Mouse (Mus musculus) kidney, embryonic 16.5 days (tissue): ENCODE results near the gene Lyz1. TPM values are rescaled to one million over a fixed set of nuclear protein-coding genes. Genes with fewer than 3 reads are reported as not detected.

Experiments used
- polyA plus RNA-seq: library from polyadenylated mRNA; unstranded; fragments of >200 nt; fragmentation: Nextera tagmentation; extraction: Ambion mirVana; gene quantifications from 2 replicates; pipeline ENCODE4 v1.2.1, GENCODE M21; 2015

The Lyz1 gene
- polyA plus RNA-seq, 1 experiment from 2014 or later, result not detected

Other genes with a start within 250 kb of the Lyz1 start
- not detected in 2 replicates for gene Lrrc10, start 247.5 kb downstream of the Lyz1 start, polyA plus RNA-seq
- 266 and 271 TPM in 2 replicates for gene Cct2, start 229.1 kb downstream of the Lyz1 start, polyA plus RNA-seq
- gene Frs2, start 144.3 kb downstream of the Lyz1 start, polyA plus RNA-seq, result 18.0 and 19.7 TPM in 2 replicates
- gene Yeats4, start 68.4 kb downstream of the Lyz1 start, polyA plus RNA-seq, result 67.3 and 70.7 TPM in 2 replicates
- not detected in 2 replicates for gene 9530003J23Rik, start 54.2 kb downstream of the Lyz1 start, polyA plus RNA-seq
- gene Lyz2, start 10.5 kb downstream of the Lyz1 start, polyA plus RNA-seq, result 54.1 and 65.5 TPM in 2 replicates
- gene Cpsf6, start 87.1 kb upstream of the Lyz1 start, polyA plus RNA-seq, result 151 and 171 TPM in 2 replicates